Mouse (Mus musculus): ENCODE results near the gene Ufm1. TPM values are rescaled to one million over a fixed set of nuclear protein-coding genes. Genes with fewer than 3 reads are reported as not detected.

Ufm1 gene
- polyA plus RNA-seq, 1 experiment from 2014 or later = 73.3 TPM

GRCm38 (mm10) chr3:53844786-53845185 lies 18.8 kb downstream of the Ufm1 start, which contains the start of gene Gm10985:
Gene Gm10985 (plus strand): TSS chr3:53845086.
- H3K4me1 ChIP-seq (replicated peaks) = no peaks in the 10 kb centered on the region
- H3K27ac ChIP-seq = no peak within 1 kb of the TSS
- no peak within 1 kb of the TSS for H3K4me3 ChIP-seq
- no peaks in the 10 kb centered on the region for H3K9me3 ChIP-seq (replicated peaks)
- H3K4me2 ChIP-seq = no peak within 1 kb of the TSS
- H3K36me3 ChIP-seq = no peaks in the 10 kb centered on the region
- no peaks in the 10 kb centered on the region for H3K27me3 ChIP-seq
- WGBS = 65% methylated on average over 2 of the region's 2 CpGs
- ATAC-seq (replicated peaks; ENCODE audit: insufficient number of reproducible peaks, insufficient read depth, low FRiP score, low read depth) = no peak
- H3K9ac ChIP-seq = no peak within 1 kb of the TSS

GRCm38 (mm10) chr3:53834238-53834637 lies 29.4 kb downstream of the Ufm1 start:
- 66% methylated on average over 2 of the region's 2 CpGs for WGBS
- no peak for ATAC-seq (replicated peaks; ENCODE audit: insufficient number of reproducible peaks, insufficient read depth, low FRiP score, low read depth)
- Histone ChIP-seq H3K9ac (no peak overlapping the region), H3K9me3 (replicated peaks) (no peaks in the 10 kb centered on the region), H3K4me3 (no peak overlapping the region), H3K4me2 (no peak overlapping the region), H3K27me3 (no peaks in the 10 kb centered on the region), H3K27ac (no peak overlapping the region), H3K36me3 (no peaks in the 10 kb centered on the region), H3K4me1 (replicated peaks) (no peaks in the 10 kb centered on the region)

GRCm38 (mm10) chr3:53813421-53813977 lies 50.1 kb downstream of the Ufm1 start:
- 56% methylated on average over 7 of the region's 7 CpGs for WGBS
- Histone ChIP-seq H3K27me3 (no peaks in the 10 kb centered on the region), H3K9me3 (replicated peaks) (no peaks in the 10 kb centered on the region), H3K27ac (no peak overlapping the region), H3K9ac (no peak overlapping the region), H3K36me3 (no peaks in the 10 kb centered on the region), H3K4me1 (replicated peaks) (no peaks in the 10 kb centered on the region), H3K4me3 (no peak overlapping the region), H3K4me2 (no peak overlapping the region)
- no peak for ATAC-seq (replicated peaks; ENCODE audit: insufficient number of reproducible peaks, insufficient read depth, low FRiP score, low read depth)

Other genes with a start within 250 kb of the Ufm1 start
- 2.2 and 3.7 TPM in 2 replicates for gene Frem2, start 206.5 kb downstream of the Ufm1 start, polyA plus RNA-seq (2015; fragmentation: Nextera tagmentation; extraction: Ambion mirVana)
- gene Gm10985, start 18.7 kb downstream of the Ufm1 start, polyA plus RNA-seq (2015; fragmentation: Nextera tagmentation; extraction: Ambion mirVana) = not detected in 2 replicates

All from heart, embryonic 15.5 days (tissue).